21 mouse cellular contexts compared by ENCODE assay signal in the genomic region with DNA sequence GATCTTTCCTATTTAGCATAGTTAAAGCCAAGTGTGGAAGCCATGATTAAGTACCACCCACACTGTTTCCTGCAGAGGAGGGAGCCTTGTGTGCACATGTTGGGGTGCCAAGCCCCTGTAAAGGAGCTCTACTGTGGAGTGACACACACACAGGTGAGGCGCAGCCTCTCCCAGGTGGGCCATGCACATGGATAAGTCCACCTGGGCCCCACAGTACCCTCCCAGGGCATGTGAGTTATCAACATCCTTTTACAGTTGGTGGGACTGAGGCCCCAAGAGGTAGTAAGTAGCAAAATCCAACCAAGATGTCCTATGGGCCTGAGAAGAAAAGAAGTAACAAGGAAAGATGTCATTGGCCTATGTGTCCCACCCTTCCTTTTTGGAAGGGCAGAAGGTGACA.
"Had no signal": no experiment of that assay in that cellular context is flagged by ENCODE, and none has a peak within 500 bp of the region (broad histone marks: within the 10 kb centered on the region; RNA-seq: fewer than 3 reads in every experiment).

No protein-coding gene starts in this region.

- H3K27ac ChIP-seq: heart, embryonic 13.5 days; heart, embryonic 15.5 days; hindbrain, embryonic 13.5 days; hindbrain, embryonic 15.5 days; hindbrain, postnatal 0 days; kidney, embryonic 15.5 days; kidney, postnatal 0 days; limb, embryonic 13.5 days; limb, embryonic 15.5 days; liver, embryonic 12.5 days; liver, embryonic 14.5 days had no signal

- DNase-seq: forebrain, postnatal 0 days; gastrocnemius, postnatal 14 days; gastrocnemius, postnatal 36 days; heart, adult 18-20 months; kidney, adult 11 months; kidney, adult 2 months; kidney, adult 9 months; kidney, postnatal 14 days; kidney, postnatal 36 days; left cerebral cortex, postnatal 4 days had no signal

- H3K4me3 ChIP-seq: heart, embryonic 13.5 days; heart, embryonic 15.5 days; hindbrain, embryonic 13.5 days; hindbrain, embryonic 15.5 days; kidney, embryonic 15.5 days; limb, embryonic 13.5 days; limb, embryonic 15.5 days; liver, embryonic 12.5 days had no signal
